Mouse (Mus musculus) forebrain, postnatal 0 days (tissue): ENCODE data around the gene Gm10234. TPM values are rescaled to one million over a fixed set of nuclear protein-coding genes. Genes with fewer than 3 reads are reported as not detected.

Source experiments
- ATAC-seq: fragments of 200-750 bp; cut with Nextera tagmentation; 2 replicates; pipeline ENCODE4 v1.8.0; 2017; ENCODE audit warnings: mild to moderate bottlenecking, moderate library complexity
- DNase-seq: peaks from one replicate; pipeline ENCODE4 v3.0.0-alpha.2; 2015
- H3K27ac ChIP-seq: fragments of 300-500 bp; sonication (generic); 2 replicates; pipeline ENCODE4 v1.5.1; 2014; ENCODE audit warnings: low read depth, mild to moderate bottlenecking, antibody characterized with exemption, low read length, moderate library complexity, mixed read lengths
- H3K27me3 ChIP-seq: fragments of 300-500 bp; sonication (generic); 2 replicates; pipeline ENCODE4 v1.6.1; 2014; ENCODE audit warnings: mild to moderate bottlenecking, low read length, mixed read lengths; ENCODE audit not compliant: insufficient read depth
- H3K36me3 ChIP-seq: fragments of 300-500 bp; sonication (generic); 2 replicates; pipeline ENCODE4 v1.6.1; 2014; ENCODE audit warnings: mild to moderate bottlenecking, moderate library complexity; ENCODE audit not compliant: insufficient read depth
- H3K4me1 ChIP-seq: fragments of 300-500 bp; sonication (generic); 2 replicates; pipeline ENCODE4 v1.6.1; 2014; ENCODE audit warnings: antibody characterized with exemption; ENCODE audit not compliant: insufficient read depth
- H3K4me2 ChIP-seq: fragments of 300-500 bp; sonication (generic); 2 replicates; pipeline ENCODE4 v1.6.1; 2014; ENCODE audit warnings: low read depth, mild to moderate bottlenecking, moderate library complexity
- H3K4me3 ChIP-seq: fragments of 300-500 bp; sonication (generic); 2 replicates; pipeline ENCODE4 v1.5.1; 2014; ENCODE audit warnings: low read depth, low read length, mixed read lengths
- H3K9ac ChIP-seq: fragments of 300-500 bp; sonication (generic); 2 replicates; pipeline ENCODE4 v1.6.1; 2014; ENCODE audit warnings: mild to moderate bottlenecking
- H3K9me3 ChIP-seq: fragments of 300-500 bp; sonication (generic); 2 replicates; pipeline ENCODE4 v1.6.1; 2016; ENCODE audit warnings: low read length
- CTCF ChIP-seq: sonication (generic); IDR thresholded peaks from 2 replicates; pipeline ENCODE4 v1.5.1; 2016; ENCODE audit warnings: antibody characterized with exemption, control low read depth, low read depth
- WGBS: fragments of 180-500 bp; shearing (Covaris S2); extraction: QIAGEN DNeasy Blood & Tissue Kit; methylation state at CpG from one replicate; pipeline ENCODE4 v1.1.7; 2014; 5-methylcytosine and 5-hydroxymethylcytosine counted together
- polyA plus RNA-seq: library from polyadenylated mRNA; unstranded; fragments of >200 nt; fragmentation: Nextera tagmentation; extraction: Ambion mirVana; gene quantifications from 2 replicates; pipeline ENCODE4 v1.2.1, GENCODE M21; 2015
- total RNA-seq: library from RNA; depleted of rRNA; stranded (reverse); fragments of >200 nt; gene quantifications from 2 replicates; pipeline ENCODE4 v1.2.3, GENCODE M21; 2014; rRNA removed

Gm10234 gene
- total RNA-seq (not detected in 2 replicates), polyA plus RNA-seq (not detected in 2 replicates)

- no peaks in the 10 kb centered on the region for H3K4me1 ChIP-seq
- ATAC-seq (no peak), DNase-seq (no peak)
- H3K27me3 ChIP-seq = no peaks in the 10 kb centered on the region
- no peak within 1 kb of the TSS for H3K4me3 ChIP-seq
- no peak within 1 kb of the TSS for H3K4me2 ChIP-seq
- no peak within 1 kb of the TSS for H3K9ac ChIP-seq
- no peak within 1 kb of the TSS for H3K27ac ChIP-seq
- no peaks in the 10 kb centered on the region for H3K9me3 ChIP-seq
- no peak for TF ChIP-seq CTCF
- H3K36me3 ChIP-seq = no peaks in the 10 kb centered on the region
Observed at GRCm38 (mm10) chr6:95321812-95322211, at the start of gene Gm10234. Gm10234 (plus strand) TSS chr6:95322112.

GRCm38 (mm10) chr6:95277633-95278032 is 44.3 kb upstream of the Gm10234 start:
- Histone ChIP-seq H3K4me1 (no peaks in the 10 kb centered on the region), H3K9ac (no peak overlapping the region), H3K27ac (no peak overlapping the region), H3K36me3 (no peaks in the 10 kb centered on the region), H3K9me3 (no peaks in the 10 kb centered on the region), H3K4me2 (no peak overlapping the region), H3K27me3 (no peaks in the 10 kb centered on the region), H3K4me3 (no peak overlapping the region)
- WGBS = 89% methylated on average over 1 of the region's 1 CpGs
- DNase-seq (no peak), ATAC-seq (no peak)
- TF ChIP-seq CTCF = no peak

GRCm38 (mm10) chr6:95296025-95296424 is 25.9 kb upstream of the Gm10234 start:
- H3K36me3 ChIP-seq = no peaks in the 10 kb centered on the region
- DNase-seq (no peak), ATAC-seq (no peak)
- H3K27ac ChIP-seq = no peak overlapping the region
- no peak for TF ChIP-seq CTCF
- no peaks in the 10 kb centered on the region for H3K27me3 ChIP-seq
- no peaks in the 10 kb centered on the region for H3K4me1 ChIP-seq
- WGBS = 75% methylated on average over 4 of the region's 4 CpGs
- H3K4me2 ChIP-seq = no peak overlapping the region
- no peak overlapping the region for H3K4me3 ChIP-seq
- no peaks in the 10 kb centered on the region for H3K9me3 ChIP-seq
- no peak overlapping the region for H3K9ac ChIP-seq

- Histone ChIP-seq H3K4me1 (no peaks in the 10 kb centered on the region), H3K9me3 (no peaks in the 10 kb centered on the region), H3K27ac (no peak overlapping the region), H3K4me3 (no peak overlapping the region), H3K4me2 (no peak overlapping the region), H3K27me3 (no peaks in the 10 kb centered on the region), H3K9ac (no peak overlapping the region), H3K36me3 (no peaks in the 10 kb centered on the region)
- no peak for TF ChIP-seq CTCF
- 82% methylated on average over 3 of the region's 3 CpGs for WGBS
- no peak for DNase-seq
- no peak for ATAC-seq
Observed at GRCm38 (mm10) chr6:95298387-95298786, 23.5 kb upstream of the Gm10234 start.

- no peaks in the 10 kb centered on the region for H3K9me3 ChIP-seq
- H3K36me3 ChIP-seq = no peaks in the 10 kb centered on the region
- TF ChIP-seq CTCF = no peak
- no peak for DNase-seq
- WGBS = 86% methylated on average over 2 of the region's 2 CpGs
- H3K27ac ChIP-seq = no peak overlapping the region
- H3K27me3 ChIP-seq = no peaks in the 10 kb centered on the region
- no peak overlapping the region for H3K4me2 ChIP-seq
- ATAC-seq = no peak
- no peaks in the 10 kb centered on the region for H3K4me1 ChIP-seq
- H3K9ac ChIP-seq = no peak overlapping the region
- H3K4me3 ChIP-seq = no peak overlapping the region
Observed at GRCm38 (mm10) chr6:95300658-95301057, 21.3 kb upstream of the Gm10234 start.

- TF ChIP-seq CTCF = no peak
- ATAC-seq = no peak
- H3K27me3 ChIP-seq = no peaks in the 10 kb centered on the region
- H3K4me2 ChIP-seq = no peak overlapping the region
- H3K27ac ChIP-seq = no peak overlapping the region
- H3K4me1 ChIP-seq = no peaks in the 10 kb centered on the region
- peak; percentile 5 for DNase-seq
- H3K36me3 ChIP-seq = no peaks in the 10 kb centered on the region
- H3K4me3 ChIP-seq = no peak overlapping the region
- no peak overlapping the region for H3K9ac ChIP-seq
- no peaks in the 10 kb centered on the region for H3K9me3 ChIP-seq
- WGBS = 41% methylated on average over 5 of the region's 5 CpGs
Observed at GRCm38 (mm10) chr6:95331191-95331590, 9.3 kb downstream of the Gm10234 start.

- Histone ChIP-seq H3K27ac (no peak overlapping the region), H3K4me3 (no peak overlapping the region), H3K4me1 (no peaks in the 10 kb centered on the region), H3K9ac (no peak overlapping the region), H3K9me3 (no peaks in the 10 kb centered on the region), H3K4me2 (no peak overlapping the region), H3K36me3 (no peaks in the 10 kb centered on the region), H3K27me3 (no peaks in the 10 kb centered on the region)
- WGBS = 92% methylated on average over 6 of the region's 6 CpGs
- no peak for TF ChIP-seq CTCF
- DNase-seq (no peak), ATAC-seq (no peak)
Observed at GRCm38 (mm10) chr6:95334781-95335180, 12.9 kb downstream of the Gm10234 start.

GRCm38 (mm10) chr6:95349378-95349777 is 27.5 kb downstream of the Gm10234 start:
- no peaks in the 10 kb centered on the region for H3K4me1 ChIP-seq
- H3K4me3 ChIP-seq = no peak overlapping the region
- no peaks in the 10 kb centered on the region for H3K9me3 ChIP-seq
- ATAC-seq = no peak
- H3K27me3 ChIP-seq = no peaks in the 10 kb centered on the region
- no peaks in the 10 kb centered on the region for H3K36me3 ChIP-seq
- no peak overlapping the region for H3K9ac ChIP-seq
- no peak for DNase-seq
- H3K4me2 ChIP-seq = no peak overlapping the region
- TF ChIP-seq CTCF = no peak
- H3K27ac ChIP-seq = no peak overlapping the region
